Mouse (Mus musculus): ENCODE measurements at regions not wholly inside any gene's neighbourhood (a gene's known extent, or its start where the extent isn't known, plus 50 kb on each side); places are given as distances from the start of the nearest gene placed in this dataset.

DNA sequence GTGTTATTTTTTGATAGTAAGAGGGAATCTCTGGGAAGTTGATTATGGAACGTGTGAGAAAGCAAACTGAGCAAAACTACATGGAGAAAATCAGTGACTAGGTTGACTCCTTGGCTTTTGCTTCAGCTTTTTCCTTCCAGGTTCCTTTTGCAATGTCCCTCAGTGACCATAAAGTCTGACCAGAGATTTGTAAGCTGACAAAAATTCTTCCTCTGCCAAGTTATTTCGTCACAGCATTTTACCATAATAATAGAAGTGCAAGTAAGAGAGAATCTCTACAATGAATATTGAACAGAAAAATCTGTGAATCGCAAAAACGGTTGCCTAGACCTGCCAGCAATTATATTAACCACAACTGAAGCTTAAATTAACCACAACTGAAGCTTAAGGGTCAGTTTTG, 479.3 kb downstream of the Kcnj2 start:
- intact Hi-C loops (cut with DNase I) = no loop called here

GRCm38 (mm10) chr11:111555131-111555530, 489.2 kb downstream of the Kcnj2 start:
- intact Hi-C loops (cut with DNase I) = no loop called here
- DNase-seq (ENCODE audit: low spot score in 2 of 2) = no peak

More for the DNA sequence above, 479.3 kb downstream of the Kcnj2 start:
- no peak for DNase-seq (ENCODE audit: low spot score in 2 of 2)

DNA sequence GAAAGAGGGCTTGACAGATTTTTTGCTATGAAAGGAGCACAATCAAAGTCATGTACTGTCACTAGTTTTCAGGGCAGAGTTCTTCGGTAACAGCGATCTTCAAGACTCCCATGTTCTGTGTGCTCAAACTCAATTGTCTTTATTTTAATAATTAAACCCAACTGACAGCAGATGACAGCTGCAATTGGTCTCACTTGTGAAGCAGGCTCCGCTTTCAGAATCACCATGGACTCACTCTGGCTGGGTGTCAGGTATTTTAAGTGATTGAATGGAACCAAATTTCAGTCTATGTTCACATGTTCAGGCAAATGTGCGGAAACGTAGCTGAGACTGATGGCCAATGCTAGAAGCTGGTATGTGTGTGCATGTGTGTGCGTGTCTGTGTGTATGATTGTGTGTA, 489.7 kb downstream of the Kcnj2 start:
- no peak for DNase-seq (ENCODE audit: low spot score in 2 of 2)
- intact Hi-C loops (cut with DNase I) = no loop called here

DNA sequence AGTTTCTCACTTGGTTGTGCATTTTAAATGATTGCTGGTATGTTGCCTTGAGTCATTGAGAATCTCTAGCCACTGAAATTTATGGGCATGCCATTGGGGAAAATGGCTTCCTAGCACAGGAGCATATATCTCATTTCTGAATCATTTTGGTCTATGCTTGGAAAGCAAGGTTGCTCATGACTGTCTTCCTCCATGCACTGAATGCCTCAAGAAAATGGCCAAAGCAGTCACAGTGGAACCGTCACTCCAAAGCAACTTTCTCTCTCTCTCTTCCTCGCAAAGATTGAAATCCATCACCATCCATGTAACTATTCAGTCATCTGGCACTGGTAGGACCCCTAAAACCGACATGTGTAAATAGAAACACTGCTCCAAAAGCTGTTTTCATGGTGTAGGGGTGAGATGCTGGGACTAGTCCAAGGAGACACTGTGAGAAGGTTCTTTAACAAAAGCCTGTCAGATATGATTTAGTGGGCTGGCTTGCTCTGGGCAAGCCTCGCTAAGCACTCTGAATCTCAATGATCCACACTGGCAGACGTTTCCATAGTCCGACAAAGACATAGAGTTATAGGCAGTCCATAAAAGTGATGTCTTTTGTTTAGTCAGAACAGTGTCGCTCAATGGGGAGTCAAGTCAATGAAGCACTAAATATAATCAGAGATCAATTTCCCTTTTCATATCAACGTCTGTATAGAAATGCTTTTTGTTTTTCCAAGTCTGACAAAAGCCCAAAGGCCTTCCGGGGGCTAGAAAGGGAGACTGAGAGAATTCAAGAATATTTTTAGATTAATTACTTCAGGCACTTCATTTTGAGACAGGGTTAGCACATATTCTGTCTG, 492.6 kb downstream of the Kcnj2 start:
- intact Hi-C loops (cut with DNase I) = no loop called here
- DNase-seq (ENCODE audit: low spot score in 2 of 2) = no peak

GRCm38 (mm10) chr11:111563171-111563570, 497.2 kb downstream of the Kcnj2 start:
- intact Hi-C loops (cut with DNase I) = no loop called here

DNA sequence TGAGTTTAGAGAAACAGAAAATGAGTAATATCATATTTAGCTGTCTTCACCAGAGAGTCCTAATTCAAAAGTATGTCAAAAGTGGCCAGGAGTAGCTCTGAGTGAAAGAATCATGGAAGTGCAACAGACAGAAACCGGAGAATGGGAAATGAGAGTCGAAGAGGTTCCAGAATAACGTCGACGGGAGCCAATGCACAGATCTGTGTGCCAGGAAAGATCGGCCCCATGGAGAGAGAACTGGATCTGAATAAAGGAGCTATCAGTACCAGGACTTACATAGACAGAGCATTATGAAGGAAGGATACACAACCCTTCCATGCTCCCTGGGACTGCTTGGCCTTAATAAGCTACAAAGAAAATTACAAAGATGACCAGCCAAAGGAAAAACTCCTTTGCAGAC, 502.1 kb downstream of the Kcnj2 start:
- DNase-seq (ENCODE audit: low spot score in 2 of 2) = no peak
- intact Hi-C loops (cut with DNase I) = no loop called here

More at GRCm38 (mm10) chr11:111563171-111563570, 497.2 kb downstream of the Kcnj2 start:
- DNase-seq (ENCODE audit: low spot score in 2 of 2) = no peak

DNA sequence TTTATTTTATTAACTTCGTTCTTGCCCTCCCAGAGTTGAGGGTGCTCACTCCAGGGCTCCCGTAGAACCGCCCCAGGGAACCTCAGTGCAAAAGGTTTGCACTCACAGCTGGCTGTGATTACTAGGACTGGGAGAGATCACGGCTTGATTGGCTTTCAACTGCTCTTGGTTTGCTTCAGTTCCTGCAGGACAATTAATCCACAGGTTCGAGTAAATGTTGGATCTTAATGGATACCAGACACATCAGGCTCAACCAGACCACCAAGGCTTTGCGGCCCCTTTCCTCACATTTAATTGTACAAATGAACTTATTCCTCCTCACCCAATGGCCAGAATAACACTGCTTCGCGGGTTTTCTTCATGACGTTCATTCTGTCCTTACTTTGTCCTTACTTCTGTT, 502.9 kb downstream of the Kcnj2 start:
- DNase-seq (ENCODE audit: low spot score in 2 of 2) = no peak
- intact Hi-C loops (cut with DNase I) = no loop called here

GRCm38 (mm10) chr11:111577883-111578282, 511.9 kb downstream of the Kcnj2 start:
- intact Hi-C loops (cut with DNase I) = no loop called here
- DNase-seq (ENCODE audit: low spot score in 2 of 2) = no peak

- DNase-seq (ENCODE audit: low spot score in 2 of 2) = no peak
- intact Hi-C loops (cut with DNase I) = no loop called here
Observed at GRCm38 (mm10) chr11:111582980-111583379, 517.0 kb downstream of the Kcnj2 start.

GRCm38 (mm10) chr11:111583606-111584005, 517.6 kb downstream of the Kcnj2 start:
- no peak for DNase-seq (ENCODE audit: low spot score in 2 of 2)
- intact Hi-C loops (cut with DNase I) = no loop called here

DNA sequence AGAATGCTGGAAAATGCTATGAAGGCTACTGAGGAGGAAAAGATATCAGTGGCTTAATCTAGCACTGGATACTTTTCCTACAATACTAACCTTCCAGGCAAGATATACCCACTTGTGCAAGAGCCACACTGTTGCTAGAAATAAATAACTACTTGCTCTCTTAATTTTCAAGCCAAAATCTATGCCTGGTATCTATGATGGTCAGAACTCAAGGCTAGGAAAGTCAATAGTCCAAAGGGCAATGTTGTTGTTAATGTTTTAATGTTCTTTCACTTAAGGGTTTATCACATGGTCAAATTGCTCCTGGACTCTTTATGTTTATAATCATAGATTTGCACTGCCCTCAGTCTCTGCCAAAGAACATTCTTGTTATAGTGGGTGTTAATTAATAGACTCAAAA, 533.5 kb downstream of the Kcnj2 start:
- intact Hi-C loops (cut with DNase I) = no loop called here
- no peak for DNase-seq (ENCODE audit: low spot score in 2 of 2)

DNA sequence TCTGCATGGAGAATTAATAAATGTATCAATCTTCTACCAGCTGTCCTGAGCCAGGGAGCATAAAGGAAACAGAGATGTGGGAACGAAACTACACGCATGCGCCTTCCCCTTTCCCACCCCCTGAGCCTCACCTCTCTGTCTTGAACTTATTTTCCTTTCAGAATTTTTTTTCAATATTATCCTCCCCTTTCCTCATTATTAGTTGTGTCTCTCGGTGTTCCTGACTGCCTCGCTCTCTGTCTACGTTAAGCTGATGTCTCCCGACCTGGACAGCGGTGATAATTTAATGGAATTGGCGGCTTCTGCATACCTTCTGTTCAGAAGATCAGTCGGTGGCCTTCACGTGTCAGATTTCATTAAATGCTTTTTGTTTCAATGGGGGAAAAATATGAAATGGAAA, 539.2 kb downstream of the Kcnj2 start:
- intact Hi-C loops (cut with DNase I) = no loop called here
- no peak for DNase-seq (ENCODE audit: low spot score in 2 of 2)

- intact Hi-C loops (cut with DNase I) = no loop called here
Observed at GRCm38 (mm10) chr11:111610522-111611015, 544.6 kb downstream of the Kcnj2 start.

DNA sequence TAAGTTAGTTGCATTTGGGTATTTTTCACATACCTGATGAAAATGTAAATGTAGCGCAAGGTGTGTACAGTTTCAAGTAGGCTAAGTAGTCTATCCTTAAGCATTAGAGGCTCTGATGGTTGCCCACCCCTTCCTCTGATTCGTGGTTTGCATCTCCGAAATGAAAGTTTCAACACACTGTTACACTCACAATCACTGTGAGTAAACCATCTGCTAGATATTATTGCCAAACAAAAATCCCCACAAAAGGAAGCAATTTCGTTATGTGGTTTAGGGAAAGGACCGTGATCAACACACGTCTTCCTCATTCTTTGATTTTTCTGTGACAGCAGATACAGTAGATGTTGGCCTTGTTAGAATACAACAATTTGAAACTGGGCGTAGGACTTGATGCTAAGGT, 577.6 kb downstream of the Kcnj2 start:
- intact Hi-C loops (cut with DNase I) = no loop called here
- DNase-seq (ENCODE audit: low spot score in 2 of 2) = no peak

More at GRCm38 (mm10) chr11:111610522-111611015, 544.6 kb downstream of the Kcnj2 start:
- DNase-seq (ENCODE audit: low spot score in 2 of 2) = no peak

- no peak for DNase-seq (ENCODE audit: low spot score in 2 of 2)
- intact Hi-C loops (cut with DNase I) = loop anchor here (2.0 to 10.0 kb wide), 3 partner anchors 452 to 1514 kb away; no protein-coding TSS in a partner anchor
Observed at GRCm38 (mm10) chr11:111652882-111653281, 586.9 kb downstream of the Kcnj2 start.

DNA sequence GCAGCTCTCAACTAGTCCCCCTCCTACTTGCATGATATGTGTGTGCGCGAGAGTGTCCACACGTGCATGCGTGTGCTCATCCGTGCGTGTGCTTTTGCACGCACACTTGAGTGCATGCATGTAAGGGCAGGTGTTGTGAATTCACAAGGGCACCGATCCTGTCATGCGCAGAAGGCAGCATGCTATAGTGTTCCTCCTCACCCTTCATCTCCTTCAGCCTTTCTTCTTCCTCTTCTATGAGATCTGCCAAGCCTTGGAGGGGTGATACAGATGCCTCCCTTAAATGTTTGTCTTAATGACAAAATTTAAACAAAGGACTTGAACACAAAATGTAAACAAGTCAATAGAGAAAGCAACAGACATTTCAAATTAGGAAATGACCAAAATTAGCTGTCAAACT, 591.8 kb downstream of the Kcnj2 start:
- no peak for DNase-seq (ENCODE audit: low spot score in 2 of 2)
- intact Hi-C loops (cut with DNase I) = loop anchor here (10.0 kb wide), 1 partner anchor 447 kb away; no protein-coding TSS in a partner anchor

GRCm38 (mm10) chr11:111658362-111659309, 592.7 kb downstream of the Kcnj2 start:
- intact Hi-C loops (cut with DNase I) = loop anchor here (10.0 kb wide), 1 partner anchor 446 kb away; no protein-coding TSS in a partner anchor
- DNase-seq (ENCODE audit: low spot score in 2 of 2) = no peak

DNA sequence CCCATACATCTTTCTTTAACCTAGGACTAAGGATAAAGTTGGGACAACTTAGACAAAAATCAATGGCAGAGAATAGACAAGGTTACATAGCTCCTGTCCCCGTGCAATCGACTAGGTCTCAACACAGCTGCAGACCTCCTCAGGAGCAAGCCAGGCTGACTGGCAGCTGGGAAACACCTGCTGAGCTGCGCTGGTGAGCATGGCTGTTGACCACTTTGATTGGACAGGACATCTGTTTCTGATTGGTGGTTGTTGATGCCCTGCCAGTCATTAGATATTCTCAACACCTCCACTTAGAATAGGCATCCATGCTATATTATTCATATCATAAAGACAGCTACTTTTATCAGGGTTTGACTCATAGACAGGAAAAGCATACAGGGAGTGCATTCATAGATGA, 597.3 kb downstream of the Kcnj2 start:
- DNase-seq (ENCODE audit: low spot score in 2 of 2) = no peak
- intact Hi-C loops (cut with DNase I) = no loop called here

DNA sequence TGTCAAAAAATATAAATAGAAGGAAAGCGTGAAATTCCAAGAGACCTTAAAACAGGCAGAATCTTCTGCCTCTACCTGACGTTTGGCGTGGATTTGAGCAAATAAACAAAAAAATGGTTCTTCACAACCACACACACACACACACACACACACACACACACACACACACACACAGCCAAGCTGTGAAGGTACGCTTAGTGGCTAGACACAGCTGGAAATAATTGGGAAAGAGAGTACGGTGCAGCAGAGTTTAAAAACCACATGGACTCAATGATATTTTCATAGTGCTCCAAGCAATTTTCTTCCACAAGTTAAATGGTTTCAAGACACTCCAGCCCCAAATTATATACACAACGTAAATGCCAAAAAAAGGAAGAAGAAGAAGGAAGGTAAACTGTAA, 600.4 kb downstream of the Kcnj2 start:
- intact Hi-C loops (cut with DNase I) = no loop called here
- DNase-seq (ENCODE audit: low spot score in 2 of 2) = no peak

DNA sequence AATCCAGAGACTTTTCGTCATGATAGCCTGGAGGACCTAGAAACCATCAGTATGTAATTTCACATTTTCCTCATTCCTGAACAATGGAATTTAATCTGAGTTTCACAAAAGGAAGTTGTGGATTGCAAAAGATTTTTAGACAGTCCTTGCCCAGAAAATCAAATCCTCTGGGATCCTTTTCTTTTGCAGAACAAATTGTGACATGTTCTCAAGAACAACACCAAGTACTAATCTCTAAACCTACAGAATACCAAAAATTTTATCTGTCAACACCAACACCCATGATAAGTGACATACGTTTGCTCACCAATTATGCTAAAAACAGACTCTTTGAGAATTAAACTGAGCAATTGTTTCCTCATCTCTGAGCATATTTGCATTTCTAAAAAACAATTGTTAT, 605.9 kb downstream of the Kcnj2 start:
- intact Hi-C loops (cut with DNase I) = no loop called here
- no peak for DNase-seq (ENCODE audit: low spot score in 2 of 2)
